Mouse (Mus musculus): Measurements from ENCODE around the gene Phf5a. TPM values are rescaled to one million over a fixed set of nuclear protein-coding genes. Genes with fewer than 3 reads are reported as not detected.

Phf5a gene
- polyA plus RNA-seq (2014; fragmentation: Nextera tagmentation; extraction: Ambion mirVana) = 153 and 157 TPM in 2 replicates

DNA sequence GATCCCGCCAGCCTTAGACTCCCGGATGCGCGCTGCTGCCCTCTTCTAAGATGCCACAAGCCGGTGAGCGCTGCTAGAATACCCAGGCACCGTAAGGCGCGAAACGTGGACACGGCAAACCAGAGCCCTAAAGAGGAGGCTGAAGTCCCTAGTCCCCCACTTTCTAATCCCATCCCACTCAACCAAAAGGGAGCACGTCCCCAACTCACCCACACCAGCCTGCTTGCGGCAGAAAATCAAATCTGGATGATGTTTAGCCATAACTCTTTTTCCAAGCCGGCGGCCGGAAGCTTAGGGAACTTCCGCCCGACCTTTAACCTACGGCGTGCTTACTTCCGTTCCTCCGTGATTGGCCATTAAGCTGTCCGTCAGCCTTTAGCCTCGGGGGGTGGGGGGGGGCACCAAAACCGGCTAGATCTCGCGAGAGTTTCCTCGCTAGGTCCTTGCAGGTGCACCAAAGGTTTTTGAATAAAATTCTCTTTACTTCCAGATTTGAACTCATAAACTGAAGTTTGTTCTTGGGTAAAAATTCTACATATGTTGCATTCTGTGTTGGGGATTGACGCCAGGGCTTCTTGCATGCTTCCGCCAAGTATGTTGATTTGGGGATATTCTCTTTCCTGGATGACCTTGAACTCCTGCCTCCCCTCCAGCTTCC, at the start of gene Phf5a:
TSS of gene Phf5a (minus strand) at position 308 of the 658 bp plus-strand sequence.
- WGBS = under 1% methylated on average over 30 of the region's 30 CpGs
- peak within 1 kb of the TSS; percentile 96 for H3K27ac ChIP-seq (ENCODE audit: low read length)
- peak; percentile 91 for ATAC-seq (ENCODE audit: insufficient number of reproducible peaks, insufficient read depth, low FRiP score, low read depth)

DNA sequence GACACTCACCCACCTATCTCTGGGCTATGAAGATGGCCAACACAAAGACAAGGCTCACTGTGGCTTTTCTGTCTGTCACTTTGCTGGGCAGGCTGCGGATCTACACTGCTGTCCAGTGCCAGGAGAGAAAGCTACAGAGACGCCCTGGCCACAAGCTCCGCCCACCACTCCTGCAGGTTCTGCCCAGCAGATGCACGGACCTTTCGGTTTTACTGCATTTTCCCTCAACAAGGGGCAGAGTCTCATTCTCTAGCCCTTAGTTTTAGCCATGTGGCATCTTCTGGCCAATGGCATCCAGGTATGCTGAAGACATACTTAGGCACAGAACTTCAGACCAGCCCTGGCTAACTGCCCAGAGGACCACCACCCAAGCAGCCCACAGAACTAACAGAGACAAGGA, 49.5 kb upstream of the Phf5a start:
- no peak for ATAC-seq (ENCODE audit: insufficient number of reproducible peaks, insufficient read depth, low FRiP score, low read depth)
- WGBS = 71% methylated on average over 5 of the region's 5 CpGs

More for the DNA sequence above, at the start of gene Phf5a:
- H3K4me3 ChIP-seq (ENCODE audit: low read depth, low read length) = peak within 1 kb of the TSS; percentile 99
- H3K9ac ChIP-seq (replicated peaks; ENCODE audit: low read depth, low read length) = peak within 1 kb of the TSS; percentile 89
- peaks cover 6% of the 10 kb centered on the region; the same call in 1 of the 2 replicates for H3K4me1 ChIP-seq (ENCODE audit: control insufficient read depth, insufficient read depth, low read length)
- peak within 1 kb of the TSS; percentile 91 for H3K4me2 ChIP-seq (replicated peaks; ENCODE audit: low read depth, low read length)
- no peaks in the 10 kb centered on the region for H3K27me3 ChIP-seq (ENCODE audit: control insufficient read depth, insufficient read depth, low read length)
- no peaks in the 10 kb centered on the region for H3K9me3 ChIP-seq (ENCODE audit: control insufficient read depth, low read depth, low read length)
- H3K36me3 ChIP-seq (ENCODE audit: control insufficient read depth, insufficient read depth, low read length) = peaks cover 39% of the 10 kb centered on the region

GRCm38 (mm10) chr15:81920546-81921217, 49.0 kb upstream of the Phf5a start:
- no peaks in the 10 kb centered on the region for H3K9me3 ChIP-seq (ENCODE audit: control insufficient read depth, low read depth, low read length)
- H3K9ac ChIP-seq (replicated peaks; ENCODE audit: low read depth, low read length) = no peak overlapping the region
- H3K4me3 ChIP-seq (ENCODE audit: low read depth, low read length) = no peak overlapping the region
- 88% methylated on average over 10 of the region's 10 CpGs for WGBS
- H3K27ac ChIP-seq (ENCODE audit: low read length) = no peak overlapping the region
- no peak overlapping the region for H3K4me2 ChIP-seq (replicated peaks; ENCODE audit: low read depth, low read length)
- no peak for ATAC-seq (ENCODE audit: insufficient number of reproducible peaks, insufficient read depth, low FRiP score, low read depth)
- H3K4me1 ChIP-seq (ENCODE audit: control insufficient read depth, insufficient read depth, low read length) = peaks cover 7% of the 10 kb centered on the region; the same call in 1 of the 2 replicates
- no peaks in the 10 kb centered on the region for H3K27me3 ChIP-seq (ENCODE audit: control insufficient read depth, insufficient read depth, low read length)
- peaks cover 15% of the 10 kb centered on the region for H3K36me3 ChIP-seq (ENCODE audit: control insufficient read depth, insufficient read depth, low read length)

More for the DNA sequence above, 49.5 kb upstream of the Phf5a start:
- Histone ChIP-seq H3K4me1 (ENCODE audit: control insufficient read depth, insufficient read depth, low read length) (peaks cover 7% of the 10 kb centered on the region; the same call in 1 of the 2 replicates), H3K27ac (ENCODE audit: low read length) (no peak overlapping the region), H3K4me2 (replicated peaks; ENCODE audit: low read depth, low read length) (no peak overlapping the region), H3K36me3 (ENCODE audit: control insufficient read depth, insufficient read depth, low read length) (peaks cover 10% of the 10 kb centered on the region), H3K4me3 (ENCODE audit: low read depth, low read length) (no peak overlapping the region), H3K9ac (replicated peaks; ENCODE audit: low read depth, low read length) (no peak overlapping the region), H3K27me3 (ENCODE audit: control insufficient read depth, insufficient read depth, low read length) (no peaks in the 10 kb centered on the region), H3K9me3 (ENCODE audit: control insufficient read depth, low read depth, low read length) (no peaks in the 10 kb centered on the region)

GRCm38 (mm10) chr15:81919062-81919461, 47.4 kb upstream of the Phf5a start:
- no peak overlapping the region for H3K27ac ChIP-seq (ENCODE audit: low read length)
- no peak overlapping the region for H3K9ac ChIP-seq (replicated peaks; ENCODE audit: low read depth, low read length)
- H3K4me2 ChIP-seq (replicated peaks; ENCODE audit: low read depth, low read length) = no peak overlapping the region
- H3K27me3 ChIP-seq (ENCODE audit: control insufficient read depth, insufficient read depth, low read length) = no peaks in the 10 kb centered on the region
- no peak for ATAC-seq (ENCODE audit: insufficient number of reproducible peaks, insufficient read depth, low FRiP score, low read depth)
- peaks cover 30% of the 10 kb centered on the region for H3K36me3 ChIP-seq (ENCODE audit: control insufficient read depth, insufficient read depth, low read length)
- H3K9me3 ChIP-seq (ENCODE audit: control insufficient read depth, low read depth, low read length) = no peaks in the 10 kb centered on the region
- no peaks in the 10 kb centered on the region for H3K4me1 ChIP-seq (ENCODE audit: control insufficient read depth, insufficient read depth, low read length)
- 78% methylated on average over 5 of the region's 5 CpGs for WGBS
- no peak overlapping the region for H3K4me3 ChIP-seq (ENCODE audit: low read depth, low read length)

DNA sequence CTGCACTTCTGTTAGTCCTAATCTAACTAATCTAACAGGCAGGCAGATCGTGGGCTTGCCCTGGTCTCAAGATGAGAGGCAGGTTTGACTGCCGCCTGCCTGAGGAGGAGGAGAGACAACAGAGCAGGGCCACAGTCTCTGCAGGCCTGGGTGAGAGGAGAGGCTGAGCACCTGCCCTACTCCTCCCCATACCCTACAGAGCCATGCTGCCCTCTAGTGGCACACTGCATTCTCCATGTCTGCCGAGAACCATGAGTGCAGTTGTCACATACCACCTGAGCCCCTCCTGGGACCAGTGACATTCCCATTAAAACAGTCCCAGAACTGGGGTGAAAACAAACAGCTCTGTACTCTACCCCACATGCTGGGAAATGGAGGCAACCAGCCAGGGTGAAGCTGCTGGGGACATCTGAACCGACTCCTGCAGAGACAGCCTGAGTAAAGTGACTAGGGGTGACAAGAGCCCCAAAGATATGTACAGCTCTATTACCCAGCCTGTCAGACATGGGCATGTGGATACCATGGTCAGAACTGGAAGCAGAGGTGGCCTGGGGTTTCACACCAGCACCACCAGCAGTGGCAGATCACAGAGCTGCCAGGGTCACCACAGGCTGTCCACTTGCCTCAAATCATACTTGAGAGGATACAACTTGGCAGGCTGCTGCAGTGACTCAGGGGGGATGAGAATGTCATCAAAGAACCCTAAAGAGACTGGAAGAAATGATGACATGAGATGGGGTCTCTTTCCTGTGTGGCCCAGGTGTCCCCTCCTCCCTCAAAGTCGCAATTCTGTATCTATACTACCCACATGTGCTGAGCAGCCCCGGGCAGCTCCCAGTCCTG, 46.1 kb upstream of the Phf5a start:
- peaks cover 43% of the 10 kb centered on the region for H3K36me3 ChIP-seq (ENCODE audit: control insufficient read depth, insufficient read depth, low read length)
- H3K4me3 ChIP-seq (ENCODE audit: low read depth, low read length) = no peak overlapping the region
- H3K27me3 ChIP-seq (ENCODE audit: control insufficient read depth, insufficient read depth, low read length) = no peaks in the 10 kb centered on the region
- no peaks in the 10 kb centered on the region for H3K9me3 ChIP-seq (ENCODE audit: control insufficient read depth, low read depth, low read length)
- peak; percentile 58; the same call in 1 of the 2 replicates for ATAC-seq (ENCODE audit: insufficient number of reproducible peaks, insufficient read depth, low FRiP score, low read depth)
- WGBS = 59% methylated on average over 6 of the region's 6 CpGs
- no peak overlapping the region for H3K9ac ChIP-seq (replicated peaks; ENCODE audit: low read depth, low read length)
- no peak overlapping the region for H3K27ac ChIP-seq (ENCODE audit: low read length)
- H3K4me1 ChIP-seq (ENCODE audit: control insufficient read depth, insufficient read depth, low read length) = no peaks in the 10 kb centered on the region
- no peak overlapping the region for H3K4me2 ChIP-seq (replicated peaks; ENCODE audit: low read depth, low read length)

GRCm38 (mm10) chr15:81917201-81917600, 45.5 kb upstream of the Phf5a start:
- peaks cover 49% of the 10 kb centered on the region for H3K36me3 ChIP-seq (ENCODE audit: control insufficient read depth, insufficient read depth, low read length)
- H3K4me2 ChIP-seq (replicated peaks; ENCODE audit: low read depth, low read length) = no peak overlapping the region
- no peak overlapping the region for H3K4me3 ChIP-seq (ENCODE audit: low read depth, low read length)
- H3K9me3 ChIP-seq (ENCODE audit: control insufficient read depth, low read depth, low read length) = no peaks in the 10 kb centered on the region
- H3K27me3 ChIP-seq (ENCODE audit: control insufficient read depth, insufficient read depth, low read length) = no peaks in the 10 kb centered on the region
- no peak for ATAC-seq (ENCODE audit: insufficient number of reproducible peaks, insufficient read depth, low FRiP score, low read depth)
- H3K4me1 ChIP-seq (ENCODE audit: control insufficient read depth, insufficient read depth, low read length) = no peaks in the 10 kb centered on the region
- WGBS = 88% methylated on average over 12 of the region's 12 CpGs
- no peak overlapping the region for H3K9ac ChIP-seq (replicated peaks; ENCODE audit: low read depth, low read length)
- H3K27ac ChIP-seq (ENCODE audit: low read length) = no peak overlapping the region

- no peaks in the 10 kb centered on the region for H3K9me3 ChIP-seq (ENCODE audit: control insufficient read depth, low read depth, low read length)
- H3K27me3 ChIP-seq (ENCODE audit: control insufficient read depth, insufficient read depth, low read length) = no peaks in the 10 kb centered on the region
- no peaks in the 10 kb centered on the region for H3K4me1 ChIP-seq (ENCODE audit: control insufficient read depth, insufficient read depth, low read length)
- no peak overlapping the region for H3K4me3 ChIP-seq (ENCODE audit: low read depth, low read length)
- peaks cover 63% of the 10 kb centered on the region for H3K36me3 ChIP-seq (ENCODE audit: control insufficient read depth, insufficient read depth, low read length)
- WGBS = 75% methylated on average over 5 of the region's 5 CpGs
- H3K9ac ChIP-seq (replicated peaks; ENCODE audit: low read depth, low read length) = no peak overlapping the region
- H3K27ac ChIP-seq (ENCODE audit: low read length) = no peak overlapping the region
- no peak for ATAC-seq (ENCODE audit: insufficient number of reproducible peaks, insufficient read depth, low FRiP score, low read depth)
- H3K4me2 ChIP-seq (replicated peaks; ENCODE audit: low read depth, low read length) = no peak overlapping the region
Observed at GRCm38 (mm10) chr15:81915663-81916062, 44.0 kb upstream of the Phf5a start.

DNA sequence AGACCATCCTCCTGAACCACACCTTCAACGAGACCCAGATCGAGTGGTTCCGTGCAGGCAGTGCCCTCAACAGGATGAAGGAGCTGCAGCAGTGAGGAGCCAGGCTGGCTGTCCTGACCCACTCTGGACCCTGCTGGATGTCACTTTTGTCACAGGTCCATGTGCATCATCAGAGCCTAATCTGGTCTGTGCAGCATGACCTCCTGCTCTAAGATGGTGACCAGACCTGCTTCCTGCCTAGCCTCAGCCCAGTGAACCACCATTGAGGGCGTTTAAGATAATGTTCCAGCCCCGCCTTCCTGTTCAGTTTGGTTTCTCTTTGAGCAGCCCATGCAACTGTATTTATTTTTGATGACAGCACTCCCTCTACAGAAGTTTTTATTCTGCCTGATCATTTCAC, 43.0 kb upstream of the Phf5a start:
- Histone ChIP-seq H3K9me3 (ENCODE audit: control insufficient read depth, low read depth, low read length) (no peaks in the 10 kb centered on the region), H3K36me3 (ENCODE audit: control insufficient read depth, insufficient read depth, low read length) (peaks cover 73% of the 10 kb centered on the region), H3K4me1 (ENCODE audit: control insufficient read depth, insufficient read depth, low read length) (no peaks in the 10 kb centered on the region), H3K27ac (ENCODE audit: low read length) (no peak overlapping the region), H3K4me3 (ENCODE audit: low read depth, low read length) (no peak overlapping the region), H3K27me3 (ENCODE audit: control insufficient read depth, insufficient read depth, low read length) (no peaks in the 10 kb centered on the region), H3K4me2 (replicated peaks; ENCODE audit: low read depth, low read length) (no peak overlapping the region), H3K9ac (replicated peaks; ENCODE audit: low read depth, low read length) (no peak overlapping the region)
- ATAC-seq (ENCODE audit: insufficient number of reproducible peaks, insufficient read depth, low FRiP score, low read depth) = no peak
- 73% methylated on average over 5 of the region's 5 CpGs for WGBS

All from stomach, embryonic 14.5 days (tissue).